Mouse (Mus musculus): Measurements from ENCODE around the gene Cdc42bpa.

The Cdc42bpa gene

GRCm38 (mm10) chr1:180037461-180037860 is 77.2 kb downstream of the Cdc42bpa start:
- no peak for DNase-seq

DNA sequence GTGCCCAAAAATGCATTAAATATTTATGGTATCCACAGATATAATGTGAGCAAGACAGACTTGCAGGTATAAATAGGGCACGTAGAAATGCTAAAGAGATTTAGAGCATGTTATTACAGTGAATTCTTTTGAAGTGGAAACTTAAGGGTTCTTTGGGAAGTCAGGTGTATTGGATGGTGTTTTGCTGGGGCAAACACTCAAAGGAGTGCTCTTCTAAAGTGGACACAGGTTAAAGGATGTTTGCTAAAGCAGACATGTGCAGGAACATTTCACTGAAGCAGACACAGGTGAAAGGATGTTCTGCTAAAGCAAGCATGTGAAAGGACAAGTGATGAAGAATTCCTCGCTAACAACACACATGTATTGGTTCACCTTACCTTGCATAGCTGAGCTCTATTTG is 83.9 kb downstream of the Cdc42bpa start:
- no peak for DNase-seq

DNA sequence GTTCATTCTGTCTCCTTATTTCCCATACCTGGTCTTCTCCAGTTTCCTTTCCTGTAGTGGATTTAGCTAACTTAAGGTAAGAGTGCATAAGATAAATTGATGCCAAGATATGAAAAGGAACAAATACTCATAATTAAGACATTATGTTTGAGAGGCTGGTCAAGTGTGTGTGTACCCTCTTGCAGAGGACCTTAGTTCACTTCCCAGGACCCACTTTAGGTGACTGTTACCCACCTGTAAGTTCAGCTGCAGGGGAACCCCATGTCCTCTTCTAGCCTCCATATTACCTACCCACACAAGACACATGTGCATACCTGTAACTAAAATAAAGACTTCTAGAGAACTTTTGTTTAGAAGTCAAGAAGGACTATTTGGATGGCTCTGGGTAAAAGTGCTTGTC is 84.9 kb downstream of the Cdc42bpa start:
- DNase-seq, result no peak

DNA sequence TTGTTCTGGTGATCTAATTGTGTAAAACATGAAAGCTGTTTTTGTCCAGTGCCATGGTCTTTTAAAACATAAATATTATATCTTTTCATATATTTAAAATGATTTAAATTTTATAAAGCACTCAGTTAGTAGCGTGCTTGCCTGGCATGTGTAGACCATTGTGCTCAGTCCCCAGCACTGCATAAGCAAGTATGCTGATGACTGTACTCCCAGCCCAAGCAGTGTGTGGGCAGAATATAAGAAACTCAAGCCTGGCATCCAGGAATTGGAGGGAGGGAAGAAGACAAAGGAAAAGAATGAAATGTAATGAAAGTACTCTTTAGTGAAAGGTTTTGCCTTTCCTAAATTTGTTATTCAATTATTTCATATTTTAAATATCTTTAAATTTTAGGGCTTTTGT is 128.9 kb downstream of the Cdc42bpa start:
- no peak for DNase-seq

GRCm38 (mm10) chr1:180098426-180098825 is 138.2 kb downstream of the Cdc42bpa start:
- no peak for DNase-seq

- no peak for DNase-seq
Measured at GRCm38 (mm10) chr1:180104567-180104966, 144.3 kb downstream of the Cdc42bpa start.

- DNase-seq, result no peak
Measured at GRCm38 (mm10) chr1:180109050-180109449, 148.8 kb downstream of the Cdc42bpa start.

GRCm38 (mm10) chr1:180116525-180116924 is 156.3 kb downstream of the Cdc42bpa start:
- peak; percentile 36 for DNase-seq

DNA sequence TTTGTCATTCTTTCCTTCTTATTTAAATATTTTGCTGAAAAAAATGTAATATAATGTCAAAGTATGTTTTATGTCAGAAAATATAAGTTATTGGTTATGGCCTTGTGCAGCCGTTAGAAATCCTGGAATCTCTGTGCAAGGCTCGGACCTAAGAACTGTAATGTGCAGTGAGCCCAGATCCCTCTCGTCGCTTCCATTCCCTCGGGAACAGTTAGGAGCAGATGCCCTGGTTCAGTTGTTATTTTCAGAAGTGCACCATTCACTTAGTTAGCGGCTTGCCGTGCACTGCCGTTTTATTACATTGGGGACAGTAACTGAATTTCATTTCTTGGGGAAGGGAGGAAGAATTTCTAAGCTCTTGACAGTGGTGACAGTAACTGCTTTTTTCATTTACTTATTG is 158.0 kb downstream of the Cdc42bpa start:
- no peak for DNase-seq

DNA sequence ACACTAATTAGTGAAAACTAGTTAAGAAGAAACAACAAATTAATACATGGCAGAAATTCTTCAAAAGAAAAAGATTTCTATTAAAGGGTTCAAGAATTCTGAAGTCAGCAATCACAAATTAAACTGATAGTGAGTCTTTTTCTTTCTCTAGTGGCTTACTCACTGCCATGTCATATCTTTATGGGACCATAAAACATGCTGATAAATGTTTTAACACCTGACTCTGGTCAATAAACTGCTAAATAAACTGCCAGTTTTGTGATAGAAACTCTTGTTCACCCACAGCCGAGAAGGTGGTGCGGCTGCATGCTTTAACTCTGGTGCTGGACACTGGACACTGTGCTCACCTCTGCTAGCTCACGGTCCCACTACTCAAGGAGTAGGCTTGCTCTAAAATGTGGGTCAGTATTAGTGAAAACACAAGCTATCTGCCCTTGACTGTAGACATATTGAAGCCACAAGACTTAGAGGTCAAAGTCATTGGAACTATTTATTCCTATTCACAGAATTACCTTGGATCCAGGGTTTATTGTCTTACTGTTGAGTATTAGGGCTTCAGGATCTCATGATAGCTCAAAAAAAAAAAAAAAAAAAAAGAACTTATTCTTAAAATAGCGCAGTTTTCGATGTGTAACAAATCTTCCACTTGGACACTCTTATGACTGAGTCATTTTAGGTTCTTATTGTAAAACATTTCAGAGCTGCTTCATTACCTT is 168.0 kb downstream of the Cdc42bpa start:
- no peak for DNase-seq

DNA sequence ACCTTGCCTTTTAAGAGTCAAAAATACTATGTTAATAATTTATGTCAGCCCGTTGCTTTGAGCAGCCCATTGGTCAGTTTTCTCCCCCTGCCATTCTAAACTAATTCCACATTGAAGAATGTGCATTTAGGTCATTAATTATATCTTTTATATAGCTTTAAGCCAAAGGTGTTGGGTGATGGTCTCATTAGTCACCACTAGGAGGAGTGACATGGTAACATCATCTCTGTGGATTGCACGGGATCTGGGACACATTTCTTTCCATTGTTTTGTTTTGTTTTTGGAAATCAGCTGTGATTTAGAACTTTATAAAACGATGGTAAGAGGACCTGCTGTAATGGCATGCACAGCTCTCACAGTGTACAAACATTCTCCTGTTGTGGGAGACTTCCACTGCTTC is 171.1 kb downstream of the Cdc42bpa start:
- DNase-seq, result no peak

DNA sequence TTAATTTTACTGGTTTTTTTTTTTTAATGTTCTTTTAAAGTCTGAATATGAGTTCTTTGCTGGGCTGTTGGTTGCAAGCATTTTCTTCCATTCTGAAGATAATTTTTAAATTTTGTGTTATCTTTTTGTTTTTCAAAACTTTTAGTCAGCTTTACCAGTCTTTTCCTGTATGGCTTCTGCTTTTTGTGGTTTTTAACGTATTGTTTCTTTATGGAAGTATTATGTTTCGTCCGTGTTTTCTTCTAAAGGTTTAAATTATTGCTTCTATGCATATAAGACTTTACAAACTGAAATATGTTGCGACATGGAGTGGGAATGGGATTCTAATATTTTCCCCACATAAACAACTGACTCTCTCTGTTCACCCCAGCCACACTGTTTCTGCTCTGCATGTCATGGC is 171.9 kb downstream of the Cdc42bpa start:
- no peak for DNase-seq

DNA sequence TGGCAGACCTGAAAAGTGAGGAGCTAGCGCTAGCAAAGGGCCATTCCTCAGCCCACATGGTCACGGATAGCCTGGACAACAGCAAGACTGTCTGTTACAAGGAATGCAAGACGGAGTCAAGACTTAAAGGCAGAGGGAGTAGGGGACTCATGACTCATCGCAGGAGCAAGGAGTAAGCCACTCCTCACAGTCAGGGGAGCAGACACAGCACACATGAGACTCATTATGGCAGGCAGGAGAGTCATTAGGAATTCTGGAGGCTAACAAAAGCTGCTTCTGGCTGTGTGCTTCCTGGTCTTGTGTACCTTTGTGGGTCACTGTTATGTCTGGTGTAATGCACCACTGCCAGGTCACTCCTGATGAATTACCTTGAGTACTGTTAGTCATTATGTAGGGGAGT is 178.9 kb downstream of the Cdc42bpa start:
- no peak for DNase-seq

- no peak for DNase-seq
Measured at GRCm38 (mm10) chr1:180140970-180141369, 180.7 kb downstream of the Cdc42bpa start.

DNA sequence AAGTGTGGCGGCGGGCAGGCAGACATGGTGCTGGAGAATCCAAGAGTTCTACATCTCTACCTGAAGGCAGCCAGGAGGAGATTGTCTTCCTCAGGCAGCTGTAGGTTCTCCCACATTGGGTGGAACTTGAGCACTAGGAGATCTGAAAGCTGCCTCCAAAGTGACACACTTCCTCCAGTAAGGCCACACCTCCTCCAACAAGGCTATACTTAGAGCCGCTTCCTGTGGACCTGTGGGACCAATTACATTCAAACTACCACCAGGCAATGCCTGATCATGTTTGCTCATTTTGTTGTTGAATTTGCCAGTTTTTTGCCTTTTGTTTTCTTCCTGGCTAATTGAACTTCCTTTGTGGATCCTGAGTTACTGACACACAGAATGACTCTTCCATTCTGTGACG is 187.8 kb downstream of the Cdc42bpa start:
- no peak for DNase-seq

DNA sequence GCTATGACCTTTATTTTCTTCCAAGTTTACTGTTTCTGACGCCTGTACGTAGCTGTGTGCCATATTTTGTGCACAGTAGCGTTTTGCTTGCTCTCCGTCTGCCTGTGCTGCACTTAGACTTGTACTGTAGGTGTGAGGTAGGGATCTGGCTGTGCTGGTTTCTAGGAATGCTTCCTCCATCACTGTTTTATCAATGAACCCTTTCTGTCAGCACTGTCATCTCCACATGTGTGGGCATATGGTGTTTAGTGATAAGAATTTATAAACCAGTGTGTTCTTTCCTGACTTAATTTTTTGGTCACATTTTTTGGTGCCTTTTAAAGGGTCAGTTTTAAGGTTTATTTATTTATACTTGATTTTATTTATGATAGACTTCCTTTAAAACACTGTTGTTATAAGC is 188.3 kb downstream of the Cdc42bpa start:
- DNase-seq, result no peak

- DNase-seq, result no peak
Measured at GRCm38 (mm10) chr1:180151191-180151590, 190.9 kb downstream of the Cdc42bpa start.

GRCm38 (mm10) chr1:180158648-180159047 is 198.4 kb downstream of the Cdc42bpa start:
- no peak for DNase-seq

GRCm38 (mm10) chr1:180160545-180160944 is 200.3 kb downstream of the Cdc42bpa start:
- DNase-seq, result no peak

GRCm38 (mm10) chr1:180161160-180161559 is 200.9 kb downstream of the Cdc42bpa start:
- no peak for DNase-seq

- no peak for DNase-seq
Measured at GRCm38 (mm10) chr1:180161566-180162355, 201.5 kb downstream of the Cdc42bpa start.

DNA sequence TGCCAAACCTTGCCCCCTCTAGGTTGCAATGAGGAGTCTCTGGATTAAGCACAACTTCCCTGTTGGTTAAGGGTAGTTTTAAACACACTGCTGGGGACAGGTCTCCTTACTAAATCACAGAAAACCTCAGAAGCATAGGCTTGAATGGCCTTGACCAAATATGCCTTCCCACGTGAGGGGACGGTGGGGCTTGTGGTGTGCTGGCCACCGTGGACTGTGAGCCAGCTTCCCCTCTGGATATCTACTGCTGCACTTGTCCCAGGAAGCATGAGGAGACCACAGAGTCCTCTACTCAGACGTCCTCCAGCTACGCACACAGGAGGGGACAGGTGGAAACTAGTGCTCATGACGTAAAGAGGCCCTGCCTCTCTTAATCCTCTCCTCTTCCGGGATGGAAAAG is 202.7 kb downstream of the Cdc42bpa start:
- DNase-seq, result no peak

- DNase-seq, result no peak
Measured at GRCm38 (mm10) chr1:180166533-180166932, 206.3 kb downstream of the Cdc42bpa start.

GRCm38 (mm10) chr1:180168294-180168693 is 208.0 kb downstream of the Cdc42bpa start:
- DNase-seq, result no peak

- DNase-seq, result no peak
Measured at GRCm38 (mm10) chr1:180169161-180169560, 208.9 kb downstream of the Cdc42bpa start.

All from lung, postnatal 10 days (tissue).